Mouse (Mus musculus) myocyte (in vitro differentiated cells): Measurements from ENCODE around the gene Gdpd5.
A peak's percentile ranks its signal among the peaks of the same experiment; 100 is the strongest.

Experiments used
- E2F4 ChIP-seq: IDR thresholded peaks from one replicate; pipeline ENCODE4 v1.6.1; 2011; ENCODE audit warnings: mild to moderate bottlenecking, control low read depth, moderate library complexity; ENCODE audit not compliant: insufficient read depth
- MYOD1 ChIP-seq, 3 experiments: IDR thresholded peaks; one replicate each; pipeline ENCODE4 v1.6.1; 2011; ENCODE audit warnings: control low read depth in 2 of 3, low read depth in 2 of 3, mild to moderate bottlenecking in 2 of 3, moderate library complexity in 1 of 3; ENCODE audit not compliant: insufficient read length in 2 of 3, control insufficient read depth in 1 of 3
- POLR2A ChIP-seq: IDR thresholded peaks from one replicate; pipeline ENCODE4 v1.6.1; 2011; ENCODE audit warnings: low read depth, mild to moderate bottlenecking, control low read depth, moderate library complexity; ENCODE audit not compliant: insufficient read length
- POLR2AphosphoS2 ChIP-seq: IDR thresholded peaks from one replicate; pipeline ENCODE4 v1.6.1; 2011; ENCODE audit warnings: low read depth, control low read depth; ENCODE audit not compliant: insufficient read length
- TCF12 ChIP-seq: IDR thresholded peaks from one replicate; pipeline ENCODE4 v1.6.1; 2011; ENCODE audit warnings: mild to moderate bottlenecking, control low read depth; ENCODE audit not compliant: poor library complexity, insufficient read depth, severe bottlenecking
- USF1 ChIP-seq: IDR thresholded peaks from one replicate; pipeline ENCODE4 v1.6.1; 2011; ENCODE audit warnings: low read depth, mild to moderate bottlenecking, control low read depth, moderate library complexity

DNA sequence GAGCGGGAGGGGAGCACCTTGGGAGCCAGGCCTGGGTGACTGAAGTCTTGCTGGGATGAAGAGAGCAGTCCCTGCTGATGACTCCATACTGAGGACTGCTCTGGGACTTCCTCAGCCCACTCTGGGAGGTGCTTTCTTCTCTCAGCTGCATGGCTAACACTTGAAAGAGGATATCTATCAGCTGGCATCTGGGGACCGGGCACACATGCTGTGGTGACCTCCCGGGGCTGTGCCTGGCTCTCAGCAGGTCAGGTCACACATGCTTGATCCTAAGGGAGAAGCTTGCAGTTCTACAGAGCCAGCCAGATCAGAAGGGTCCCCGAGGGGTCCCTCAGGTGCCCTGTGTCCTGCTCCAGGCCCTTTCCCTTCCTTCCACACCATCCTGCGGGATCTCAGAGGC, 62.0 kb downstream of the Gdpd5 start:
- TF ChIP-seq POLR2AphosphoS2 (no peak), MYOD1 (IDR thresholded peaks at IDR 0.05; ENCODE audit: control insufficient read depth in 1 of 3, insufficient read length in 2 of 3, low read depth in 2 of 3) (peak in 2 of 3 experiments; percentile 72 to 78), POLR2A (no peak), USF1 (no peak), E2F4 (no peak), TCF12 (peak; percentile 64)
